Mouse (Mus musculus): ENCODE measurements around the gene Ccdc126. TPM values are rescaled to one million over a fixed set of nuclear protein-coding genes. Genes with fewer than 3 reads are reported as not detected.

Gene Ccdc126
- 23.6 TPM for polyA plus RNA-seq (2017; shearing (Covaris generic))

DNA sequence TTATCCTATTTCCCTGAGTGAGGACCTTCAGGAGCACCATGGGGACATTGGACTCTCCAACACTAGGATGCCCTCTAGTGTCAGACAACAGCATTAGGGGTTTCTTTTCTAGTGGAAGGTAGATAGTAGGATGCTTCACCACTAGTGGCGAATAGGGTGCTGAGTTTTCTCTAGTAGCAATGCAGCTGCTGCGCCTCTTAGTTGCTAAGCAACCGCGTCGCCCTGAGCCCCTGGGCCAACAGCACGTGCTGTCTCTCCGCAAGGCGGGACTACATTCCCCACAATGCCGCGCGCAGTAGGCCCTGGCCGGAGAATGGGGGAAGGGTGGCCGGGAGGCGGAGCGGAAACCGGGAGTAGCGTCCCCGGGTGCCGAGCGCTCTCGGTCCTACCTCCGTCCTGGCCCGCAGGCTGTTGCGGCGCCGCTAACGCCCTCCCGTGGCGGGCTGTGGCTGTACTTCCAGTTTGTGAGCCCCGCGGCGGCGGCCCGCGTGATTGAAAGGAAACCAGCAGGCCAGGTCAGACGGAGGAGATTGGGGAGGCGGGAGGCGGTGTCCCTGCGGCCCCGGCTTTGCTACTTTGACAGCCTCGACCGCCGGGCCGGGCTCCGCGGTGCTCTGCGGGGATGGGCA lies at the start of gene Ccdc126:
Gene Ccdc126 (plus strand): TSS at position 309 of the 629 bp plus-strand sequence.

GRCm38 (mm10) chr6:49367159-49368054 lies 48.3 kb downstream of the Ccdc126 start, which contains the start of gene Fam221a:
Gene Fam221a, plus strand, starts transcription at chr6:49367739.

Other genes starting within 250 kb of the Ccdc126 start
- 23.8 TPM for gene Malsu1, start 245.5 kb upstream of the Ccdc126 start, polyA plus RNA-seq (2017; shearing (Covaris generic))
- gene Igf2bp3, start 104.3 kb upstream of the Ccdc126 start, polyA plus RNA-seq (2017; shearing (Covaris generic)) = 3.9 TPM
- 61.0 TPM for gene Tra2a, start 55.2 kb upstream of the Ccdc126 start, polyA plus RNA-seq (2017; shearing (Covaris generic))
- 5.0 TPM for gene Fam221a, start 48.5 kb downstream of the Ccdc126 start, polyA plus RNA-seq (2017; shearing (Covaris generic))
- gene Stk31, start 76.3 kb downstream of the Ccdc126 start, polyA plus RNA-seq (2017; shearing (Covaris generic)) = not detected